Mouse (Mus musculus) spleen, adult 18-20 months (tissue): ENCODE data around the gene Abcb6.

Experiments
- DNase-seq, 2 experiments: peaks; one replicate each; pipeline ENCODE4 v3.0.0; 2022; ENCODE audit warnings: mixed read lengths in 2 of 2

Abcb6 gene

GRCm38 (mm10) chr1:75142301-75143261 lies 37.6 kb downstream of the Abcb6 start, which contains the start of the genes Cnppd1 and Retreg2:
TSS of gene Cnppd1 (minus strand) at chr1:75142711.
TSS of gene Retreg2 (plus strand) at chr1:75142778.
- DNase-seq, result peak; percentile 94 to 95

DNA sequence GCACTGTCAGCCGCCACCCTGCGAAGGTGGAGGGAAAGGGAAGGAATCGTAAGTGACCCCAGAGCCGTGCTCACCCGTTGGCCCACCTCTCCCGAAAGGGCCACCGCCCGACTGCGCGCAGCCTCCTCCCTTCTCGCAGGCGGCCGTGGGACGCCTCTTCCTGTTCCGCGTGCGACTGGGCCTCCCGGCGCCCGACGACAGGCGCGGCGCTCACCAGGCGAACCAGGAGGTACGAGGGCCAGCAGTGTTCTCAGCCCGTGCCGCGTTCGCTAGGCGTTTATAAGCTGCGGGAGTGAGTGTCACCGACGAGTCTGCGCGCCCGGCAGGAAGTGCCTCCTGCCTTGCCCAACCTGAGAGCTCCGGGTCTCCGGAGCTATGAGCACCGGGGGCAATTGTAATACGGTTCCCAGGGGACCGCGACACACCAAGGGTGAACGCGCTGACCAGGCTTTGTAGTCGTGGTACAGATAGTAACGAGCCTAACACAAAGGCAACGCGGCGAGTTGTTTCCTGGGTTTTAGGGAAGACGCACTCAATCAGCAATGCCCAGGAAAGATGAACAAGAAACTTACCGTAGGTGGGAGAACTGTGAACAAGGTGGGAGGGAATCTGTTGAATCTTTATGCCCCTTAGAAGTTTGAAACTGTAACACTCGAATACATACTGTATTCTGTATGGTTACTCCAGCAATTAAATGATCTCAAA lies 38.6 kb downstream of the Abcb6 start:
- DNase-seq, result peak; percentile 71 to 76

GRCm38 (mm10) chr1:75140601-75141190 lies 39.5 kb downstream of the Abcb6 start:
- no peak for DNase-seq

GRCm38 (mm10) chr1:75138448-75138847 lies 41.7 kb downstream of the Abcb6 start:
- no peak for DNase-seq

GRCm38 (mm10) chr1:75136730-75137129 lies 43.5 kb downstream of the Abcb6 start:
- no peak for DNase-seq

DNA sequence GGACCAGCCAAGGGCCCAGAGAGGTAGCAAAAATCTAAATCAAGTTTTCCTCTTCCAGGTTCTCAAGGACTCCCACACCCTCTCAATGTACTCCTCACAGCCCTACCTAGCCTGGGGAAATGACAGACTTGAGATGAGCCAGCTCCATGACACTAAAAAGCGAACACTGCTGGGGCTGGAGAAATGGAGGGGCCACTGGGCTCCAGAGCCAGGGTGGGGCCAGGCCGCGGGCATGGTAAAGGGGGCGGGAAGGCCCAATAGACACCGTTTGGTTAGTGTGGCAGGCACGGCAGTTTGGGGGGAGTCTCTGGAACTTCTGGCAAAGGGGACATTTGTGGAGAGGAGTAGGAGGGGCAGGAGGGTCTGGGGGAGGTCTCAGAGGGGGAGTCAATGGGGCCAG lies 43.9 kb downstream of the Abcb6 start:
- DNase-seq, result no peak

- no peak for DNase-seq
These were observed 46.6 kb downstream of the Abcb6 start, which contains the start of gene Slc23a3 for GRCm38 (mm10) chr1:75133421-75134207. TSS of gene Slc23a3 (minus strand) at chr1:75133890.

DNA sequence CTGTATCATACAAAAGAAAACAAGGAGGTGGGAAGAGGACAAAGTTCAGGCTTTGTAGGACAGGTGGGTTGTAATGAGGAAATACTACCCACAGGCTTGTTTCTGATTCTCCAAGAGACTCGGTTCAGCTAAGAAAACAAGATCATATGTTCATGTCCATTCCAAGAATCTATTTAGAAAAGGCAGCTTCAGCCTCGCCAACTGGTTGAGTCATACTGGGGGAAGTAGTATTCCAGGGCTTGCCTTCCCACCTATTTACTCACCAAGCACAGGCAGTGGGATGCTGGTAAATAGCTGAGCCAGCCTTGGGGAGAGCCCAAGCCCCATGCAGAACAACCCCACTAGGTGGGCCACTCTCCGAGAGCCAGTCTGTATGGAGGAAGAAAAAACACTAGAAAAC lies 51.6 kb downstream of the Abcb6 start:
- DNase-seq, result no peak

GRCm38 (mm10) chr1:75125418-75125817 lies 54.8 kb downstream of the Abcb6 start:
- no peak for DNase-seq

DNA sequence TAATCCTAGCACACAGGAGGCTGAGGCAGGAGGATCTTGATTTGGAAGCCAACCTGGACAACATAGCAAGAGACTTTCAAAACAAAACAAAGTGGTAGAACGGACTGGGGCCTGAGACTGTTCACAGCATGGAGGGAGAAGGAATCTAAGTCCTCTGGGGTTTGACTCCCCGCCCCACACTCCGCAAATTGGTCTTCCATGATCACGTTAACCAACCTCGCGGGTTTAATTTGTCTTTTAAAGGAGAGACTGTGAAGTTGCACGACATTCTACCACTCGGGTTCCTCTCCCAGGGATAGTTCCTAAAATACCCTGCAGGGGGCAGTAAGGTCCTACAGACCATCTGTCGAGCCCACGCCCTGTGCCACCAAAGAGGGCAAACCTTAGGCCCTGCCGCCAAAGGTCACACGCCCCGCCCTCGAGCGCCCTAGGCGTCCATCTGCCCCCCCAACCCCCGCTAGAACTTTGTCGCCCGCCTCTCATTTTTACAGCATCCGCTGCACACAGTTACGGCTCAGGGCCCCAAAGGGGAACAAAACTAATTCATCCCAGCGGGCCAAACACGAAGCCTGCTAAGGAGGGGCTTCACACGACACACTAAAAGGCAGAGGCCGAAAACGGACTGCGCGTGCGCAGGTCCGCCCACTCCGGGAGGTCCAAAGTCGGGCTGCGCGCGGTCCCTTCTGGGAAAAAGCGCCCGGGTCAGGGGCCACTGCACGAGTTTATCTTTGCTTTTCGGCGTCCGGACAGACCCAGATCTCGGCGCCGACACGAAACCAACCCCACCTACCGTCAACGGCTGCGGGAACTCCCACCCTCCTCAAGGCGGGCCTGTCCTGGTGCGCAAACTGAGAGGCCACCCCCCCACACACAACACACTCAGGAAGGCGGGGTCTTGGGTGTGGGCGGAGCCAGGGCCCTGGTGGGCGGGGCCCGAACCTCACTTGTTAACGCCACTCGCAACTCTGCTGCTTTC lies 55.6 kb downstream of the Abcb6 start, which contains the start of gene Nhej1:
Gene Nhej1, minus strand, starts transcription at position 855 of the 976 bp plus-strand sequence.
- DNase-seq, result peak; percentile 90 to 98

- no peak for DNase-seq
These were observed 58.0 kb downstream of the Abcb6 start for GRCm38 (mm10) chr1:75122211-75122610.
